Mouse (Mus musculus) brain, embryonic 14.5 days (tissue): Measurements from ENCODE around the gene Eif5a. TPM values are rescaled to one million over a fixed set of nuclear protein-coding genes. Genes with fewer than 3 reads are reported as not detected.
"Not testable (repeated sequence)": the region's sequence is repeated elsewhere in the genome, so short reads cannot be mapped to it uniquely, and the experiment has no call there.

Experiments used
- DNase-seq: peaks from one replicate; pipeline ENCODE4 v3.0.0-alpha.2; 2011; ENCODE audit warnings: low read depth
- CTCF ChIP-seq: fragments of 200-500 bp; IDR thresholded peaks from 2 replicates; pipeline ENCODE4 v1.5.1; 2012; ENCODE audit warnings: inconsistent platforms, mild to moderate bottlenecking, moderate library complexity, borderline replicate concordance; ENCODE audit not compliant: insufficient read depth, insufficient read length; ENCODE audit errors: extremely low read depth
- POLR2A ChIP-seq: fragments of 200-500 bp; IDR thresholded peaks from 2 replicates; pipeline ENCODE4 v1.6.1; 2012; ENCODE audit warnings: mild to moderate bottlenecking, inconsistent platforms, borderline replicate concordance; ENCODE audit not compliant: poor library complexity, insufficient read depth, insufficient read length, severe bottlenecking; ENCODE audit errors: extremely low read depth
- polyA plus RNA-seq: library from polyadenylated mRNA; depleted of rRNA; stranded (reverse); fragments of >200 nt; gene quantifications from 2 replicates; pipeline ENCODE4 v1.2.3, GENCODE M21; 2012

Eif5a gene
- polyA plus RNA-seq, 1 experiment, result 727 TPM

GRCm38 (mm10) chr11:69931769-69932168, 10.0 kb upstream of the Eif5a start:
- DNase-seq, result no peak
- no peak for TF ChIP-seq POLR2A
- TF ChIP-seq CTCF, result no peak

- no peak for TF ChIP-seq POLR2A
- no peak for TF ChIP-seq CTCF
- no peak for DNase-seq
These were observed 9.3 kb upstream of the Eif5a start for GRCm38 (mm10) chr11:69930967-69931537.

DNA sequence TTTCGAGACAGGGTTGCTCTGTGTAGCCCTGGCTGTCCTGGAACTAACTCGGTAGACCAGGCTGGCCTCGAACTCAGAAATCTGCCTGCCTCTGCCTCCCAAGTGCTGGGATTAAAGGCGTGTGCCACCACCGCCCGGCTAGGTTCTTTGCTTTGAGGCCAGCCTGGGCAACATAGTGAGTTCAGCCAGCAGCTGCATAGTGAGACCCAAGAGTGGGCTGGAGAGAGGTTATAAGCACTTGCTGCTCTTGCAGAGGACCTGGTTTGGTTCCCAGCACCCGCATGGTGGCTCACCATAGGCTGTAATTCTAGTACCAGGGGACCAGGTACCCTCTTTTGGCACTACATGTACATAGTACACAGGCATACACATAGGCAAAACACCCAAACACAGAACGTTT, 8.4 kb upstream of the Eif5a start:
- DNase-seq, result not testable (repeated sequence)

DNA sequence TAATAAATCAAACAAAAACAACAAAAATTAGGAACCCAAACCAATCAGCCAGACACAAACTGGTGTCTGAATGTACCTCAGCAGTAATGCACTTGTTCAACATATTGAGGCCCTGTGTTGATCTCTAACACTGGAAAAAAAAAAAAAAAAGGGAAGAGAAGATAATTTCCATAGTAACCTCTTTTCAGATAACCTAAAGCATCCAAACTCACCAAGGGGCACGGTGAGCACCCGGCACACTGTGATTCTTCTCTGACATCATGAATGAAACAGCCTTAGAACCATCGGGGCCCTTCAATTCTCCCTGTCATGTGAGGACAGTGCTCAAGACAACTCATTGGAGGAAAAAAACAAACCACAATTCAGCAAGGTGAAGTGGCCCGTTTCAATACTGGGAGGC, 8.0 kb upstream of the Eif5a start:
- no peak for DNase-seq
- TF ChIP-seq CTCF (no peak), POLR2A (no peak)

DNA sequence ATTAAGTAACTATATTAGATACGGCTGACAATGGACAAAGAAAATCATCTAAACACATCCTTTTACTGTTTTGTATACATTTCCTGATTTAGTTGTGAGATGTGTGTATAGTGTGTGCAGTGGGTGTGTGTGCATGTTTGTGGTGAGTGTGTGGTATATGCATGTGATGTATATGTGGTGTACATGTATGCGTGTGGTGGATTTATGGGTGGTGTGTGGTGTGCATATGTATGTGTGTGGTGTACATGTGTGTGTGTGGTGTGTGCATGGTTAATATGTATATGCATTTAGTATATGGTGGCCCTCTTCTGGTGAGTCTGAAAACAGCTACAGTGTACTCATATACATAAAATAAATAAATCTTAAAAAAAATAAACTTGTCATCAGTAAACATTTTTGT, 5.7 kb upstream of the Eif5a start:
- TF ChIP-seq CTCF, result no peak
- TF ChIP-seq POLR2A, result no peak
- DNase-seq, result no peak

DNA sequence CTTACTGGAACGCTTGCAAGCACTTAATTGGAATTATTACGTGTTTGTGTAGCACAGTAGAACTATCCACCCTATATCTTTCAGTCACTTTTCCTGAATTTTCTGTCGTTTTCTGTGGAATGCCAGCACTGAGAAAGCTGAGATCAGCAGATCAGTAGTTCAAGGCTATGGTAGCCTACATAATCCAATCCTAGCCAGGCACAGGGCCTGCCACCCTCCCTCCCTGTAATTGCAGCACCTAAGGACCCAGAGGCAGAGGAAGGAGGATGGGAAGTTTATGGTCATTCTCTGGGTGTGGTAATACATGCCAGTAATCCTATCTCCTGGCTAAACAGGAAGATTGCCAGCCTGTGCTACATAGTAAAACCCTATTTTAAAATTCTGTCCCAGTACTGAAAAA, 1.0 kb upstream of the Eif5a start:
- TF ChIP-seq POLR2A (no peak), CTCF (no peak)

DNA sequence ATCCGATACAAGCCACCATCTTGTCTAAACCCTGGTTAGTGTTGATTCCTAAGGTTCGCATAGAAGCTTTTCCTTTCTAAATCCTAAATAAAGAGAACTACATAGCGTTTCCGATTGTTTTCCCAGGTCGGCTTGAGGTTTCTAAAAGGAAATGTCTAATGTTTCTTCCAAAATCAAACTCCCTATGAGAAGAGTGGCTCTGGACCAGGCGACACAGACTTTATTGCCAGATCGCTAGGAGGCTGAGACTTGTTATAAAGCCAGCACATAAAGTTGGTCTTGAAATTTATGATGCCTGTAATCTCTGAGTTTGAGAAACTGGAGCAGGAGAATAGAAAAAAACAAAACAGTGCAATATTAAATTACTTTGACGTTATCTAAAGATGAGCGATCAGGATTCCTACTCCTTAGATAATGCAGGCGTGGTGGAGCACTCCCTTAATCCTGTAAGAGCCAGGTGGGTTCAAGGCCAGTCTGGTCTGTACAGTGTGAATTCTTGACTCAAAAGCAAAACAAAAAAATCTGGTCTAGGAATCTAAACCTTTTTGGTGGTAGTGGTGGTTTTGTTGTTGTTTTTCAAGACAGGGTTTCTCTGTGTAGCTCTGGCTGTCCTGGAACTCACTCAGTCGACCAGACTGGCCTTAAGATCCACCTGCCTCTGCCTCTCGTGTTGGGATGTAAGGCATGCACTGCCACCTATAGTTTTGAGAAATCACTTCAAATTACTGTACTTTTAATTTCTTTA, 426 bp upstream of the Eif5a start:
- peak; percentile 29 for DNase-seq
- no peak for TF ChIP-seq POLR2A
- no peak for TF ChIP-seq CTCF

More for the DNA sequence above, 1.0 kb upstream of the Eif5a start:
- DNase-seq, result no peak

GRCm38 (mm10) chr11:69920266-69921031, 1.3 kb downstream of the Eif5a start:
- DNase-seq, result peak; percentile 37

GRCm38 (mm10) chr11:69919661-69920265, 2.0 kb downstream of the Eif5a start:
- no peak for TF ChIP-seq CTCF
- no peak for TF ChIP-seq POLR2A
- DNase-seq, result peak; percentile 86

More at GRCm38 (mm10) chr11:69920266-69921031, 1.3 kb downstream of the Eif5a start:
- TF ChIP-seq POLR2A (no peak), CTCF (no peak)

DNA sequence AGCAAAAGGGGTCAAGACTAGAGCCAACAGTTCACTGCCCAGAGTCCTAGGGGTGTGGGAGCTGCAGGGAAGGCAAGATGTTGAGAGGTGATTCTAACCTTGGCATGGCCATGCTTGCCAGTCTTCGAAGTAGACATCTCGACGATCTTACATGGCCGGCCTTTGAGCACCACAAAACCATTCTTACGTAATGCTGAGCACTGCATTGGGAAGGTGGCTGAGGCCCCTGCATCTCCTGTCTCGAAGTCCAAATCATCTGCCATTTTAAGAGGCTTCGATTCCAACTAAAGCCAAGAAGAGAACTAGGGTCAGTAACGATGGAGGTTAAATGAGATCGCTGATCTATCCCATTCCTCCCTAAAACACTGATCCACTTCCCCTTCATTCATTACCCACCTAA, 2.7 kb downstream of the Eif5a start:
- no peak for TF ChIP-seq CTCF
- TF ChIP-seq POLR2A, result no peak
- DNase-seq, result no peak

- TF ChIP-seq CTCF (no peak), POLR2A (no peak)
- no peak for DNase-seq
These were observed 3.6 kb downstream of the Eif5a start for GRCm38 (mm10) chr11:69918118-69918517.
